Mouse (Mus musculus): ENCODE measurements around the gene Mdh1b. TPM values are rescaled to one million over a fixed set of nuclear protein-coding genes. Genes with fewer than 3 reads are reported as not detected.
A peak's percentile ranks its signal among the peaks of the same experiment; 100 is the strongest.

Gene Mdh1b
- polyA plus RNA-seq (2015; fragmentation: Nextera tagmentation; extraction: Ambion mirVana), result 0.14 and 0.28 TPM in 2 replicates

DNA sequence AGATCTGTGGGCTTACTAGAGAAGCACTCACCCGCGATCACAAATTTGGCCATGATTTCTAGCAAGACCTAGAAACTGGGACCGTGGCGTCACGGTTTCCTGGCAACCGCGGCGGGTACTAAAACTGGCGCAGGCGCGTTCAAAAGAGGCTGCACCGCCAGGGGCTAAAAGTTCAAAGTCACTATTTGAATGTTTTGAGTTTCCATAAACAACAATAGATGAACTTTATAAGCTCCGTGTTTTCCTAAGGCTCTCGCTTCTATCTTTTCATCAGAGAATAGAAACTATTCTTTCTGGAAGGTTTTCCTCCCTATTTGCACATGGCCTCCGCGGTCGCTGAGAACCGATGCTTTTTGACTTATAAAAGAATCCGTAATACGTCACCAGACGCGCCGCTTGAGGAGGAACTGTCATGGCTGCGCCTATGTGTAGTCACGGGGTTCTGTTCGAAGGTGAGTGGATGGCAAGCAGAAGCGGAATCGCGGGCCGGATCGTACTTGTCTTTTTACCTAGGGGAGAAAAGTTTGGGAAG lies at the start of gene Mdh1b, which contains the start of gene Fastkd2:
Gene Mdh1b (minus strand): TSS at position 79 of the 532 bp plus-strand sequence.
Gene Fastkd2 (plus strand): TSS at position 375 of the 532 bp plus-strand sequence.
- ATAC-seq, result peak; percentile 98
- H3K4me3 ChIP-seq (replicated peaks; ENCODE audit: low read length), result peak within 1 kb of the TSS; percentile 73
- 0% methylated on average over 31 of the region's 31 CpGs for WGBS

DNA sequence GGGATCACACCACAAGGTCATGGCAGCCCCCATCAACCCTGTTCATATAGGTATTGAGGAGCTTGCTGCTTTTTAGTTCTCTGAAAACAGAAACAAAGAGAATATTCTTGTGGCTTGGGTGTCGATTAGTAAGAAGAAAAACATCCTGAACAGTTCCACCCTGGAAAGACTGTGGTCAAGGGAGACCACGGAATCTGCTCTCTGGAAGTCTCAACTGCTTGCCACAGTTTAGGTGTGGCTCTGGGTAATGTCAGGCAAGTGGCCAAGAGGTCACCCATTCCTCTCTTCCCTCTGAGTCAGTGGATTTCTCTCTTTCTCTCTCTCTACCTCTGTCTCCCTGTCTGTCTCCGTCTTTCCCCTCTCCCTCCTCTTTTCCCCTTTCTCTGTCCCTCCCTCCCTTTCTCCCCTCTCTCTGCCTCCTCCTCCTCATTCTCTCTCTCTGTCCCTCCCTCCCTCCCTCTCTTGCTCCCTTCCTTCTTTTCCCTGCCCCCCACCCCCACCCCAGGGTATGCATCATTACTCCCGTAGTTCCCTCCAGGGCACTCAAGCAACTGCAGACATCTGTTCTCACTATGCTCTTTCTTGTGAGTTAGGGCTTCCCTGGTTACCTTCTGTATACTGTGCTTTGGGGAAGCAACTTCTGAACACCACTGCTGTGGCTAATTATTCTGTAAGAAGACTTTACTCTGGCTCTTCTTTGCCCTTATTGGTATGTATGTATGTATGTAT lies 46.9 kb upstream of the Mdh1b start:
- H3K27me3 ChIP-seq (replicated peaks; ENCODE audit: control insufficient read depth, insufficient read depth, low read length), result no peaks in the 10 kb centered on the region
- no peak overlapping the region for H3K4me2 ChIP-seq (ENCODE audit: low read length)
- H3K4me3 ChIP-seq (replicated peaks; ENCODE audit: low read length), result no peak overlapping the region
- no peaks in the 10 kb centered on the region for H3K9me3 ChIP-seq (ENCODE audit: control insufficient read depth, low read length)
- WGBS, result 79% methylated on average over 4 of the region's 4 CpGs
- H3K27ac ChIP-seq (ENCODE audit: low read length), result no peak overlapping the region
- H3K36me3 ChIP-seq (ENCODE audit: control insufficient read depth, insufficient read depth), result no peaks in the 10 kb centered on the region
- ATAC-seq, result no peak
- no peaks in the 10 kb centered on the region for H3K4me1 ChIP-seq (replicated peaks; ENCODE audit: control insufficient read depth, insufficient read depth, low read length)
- H3K9ac ChIP-seq (replicated peaks; ENCODE audit: low read depth, low read length), result no peak overlapping the region

More for the DNA sequence above, at the start of gene Mdh1b, which contains the start of gene Fastkd2:
- Histone ChIP-seq H3K36me3 (ENCODE audit: control insufficient read depth, insufficient read depth) (no peaks in the 10 kb centered on the region), H3K27me3 (replicated peaks; ENCODE audit: control insufficient read depth, insufficient read depth, low read length) (no peaks in the 10 kb centered on the region), H3K9me3 (ENCODE audit: control insufficient read depth, low read length) (no peaks in the 10 kb centered on the region), H3K27ac (ENCODE audit: low read length) (no peak within 1 kb of the TSS), H3K4me1 (replicated peaks; ENCODE audit: control insufficient read depth, insufficient read depth, low read length) (peaks cover 21% of the 10 kb centered on the region), H3K9ac (replicated peaks; ENCODE audit: low read depth, low read length) (peak within 1 kb of the TSS; percentile 63), H3K4me2 (ENCODE audit: low read length) (peak within 1 kb of the TSS; percentile 69)

DNA sequence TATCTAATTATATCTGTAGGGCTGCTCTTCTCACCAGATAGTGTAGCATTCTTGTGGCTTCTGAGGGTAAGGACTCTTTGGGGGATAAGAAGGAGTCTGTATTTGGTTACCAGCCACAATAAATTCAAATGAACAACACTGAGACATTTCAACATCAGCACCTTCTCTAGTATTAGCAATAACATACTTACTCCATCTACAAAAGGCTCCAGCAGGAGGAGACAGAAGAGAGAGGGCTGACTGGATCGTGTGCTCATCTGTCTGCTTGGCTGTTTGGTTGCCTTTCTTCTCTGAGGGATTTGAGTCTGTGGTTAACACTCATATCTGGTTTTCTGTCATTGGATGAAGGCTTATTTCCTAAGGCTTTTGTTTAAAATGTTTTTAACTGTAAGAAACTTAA lies 46.3 kb upstream of the Mdh1b start:
- 52% methylated on average over 1 of the region's 1 CpGs for WGBS
- Histone ChIP-seq H3K4me1 (replicated peaks; ENCODE audit: control insufficient read depth, insufficient read depth, low read length) (no peaks in the 10 kb centered on the region), H3K4me2 (ENCODE audit: low read length) (no peak overlapping the region), H3K27me3 (replicated peaks; ENCODE audit: control insufficient read depth, insufficient read depth, low read length) (no peaks in the 10 kb centered on the region), H3K36me3 (ENCODE audit: control insufficient read depth, insufficient read depth) (no peaks in the 10 kb centered on the region), H3K4me3 (replicated peaks; ENCODE audit: low read length) (no peak overlapping the region), H3K27ac (ENCODE audit: low read length) (no peak overlapping the region), H3K9ac (replicated peaks; ENCODE audit: low read depth, low read length) (no peak overlapping the region), H3K9me3 (ENCODE audit: control insufficient read depth, low read length) (no peaks in the 10 kb centered on the region)
- no peak for ATAC-seq

DNA sequence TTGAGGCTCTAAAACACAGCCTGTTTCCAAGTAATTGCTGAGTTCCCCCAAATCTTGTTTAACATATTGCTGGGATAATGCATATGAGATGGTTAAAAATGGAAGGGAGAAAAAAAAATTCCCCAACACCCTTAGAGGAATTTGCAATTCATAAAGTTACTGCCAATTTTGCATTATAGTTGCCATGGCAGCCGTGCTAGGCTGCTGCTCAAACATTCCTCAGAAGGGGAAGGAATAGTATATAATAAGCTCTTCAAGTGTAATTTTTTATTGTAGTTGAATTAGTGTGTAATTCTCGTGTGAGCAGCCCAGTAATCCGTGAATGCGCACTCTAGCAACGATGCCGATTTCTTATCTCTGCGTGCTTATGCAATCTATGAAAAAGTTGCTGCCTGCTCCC lies 40.2 kb upstream of the Mdh1b start:
- Histone ChIP-seq H3K9me3 (ENCODE audit: control insufficient read depth, low read length) (no peaks in the 10 kb centered on the region), H3K9ac (replicated peaks; ENCODE audit: low read depth, low read length) (no peak overlapping the region), H3K4me2 (ENCODE audit: low read length) (0 out of 2 replicates have a peak overlapping the region, but pooled peaks have one; percentile 1), H3K27me3 (replicated peaks; ENCODE audit: control insufficient read depth, insufficient read depth, low read length) (no peaks in the 10 kb centered on the region), H3K4me3 (replicated peaks; ENCODE audit: low read length) (no peak overlapping the region), H3K36me3 (ENCODE audit: control insufficient read depth, insufficient read depth) (no peaks in the 10 kb centered on the region), H3K27ac (ENCODE audit: low read length) (peak overlapping the region; percentile 80), H3K4me1 (replicated peaks; ENCODE audit: control insufficient read depth, insufficient read depth, low read length) (peaks cover 20% of the 10 kb centered on the region)
- 38% methylated on average over 7 of the region's 7 CpGs for WGBS
- peak; percentile 94 for ATAC-seq

DNA sequence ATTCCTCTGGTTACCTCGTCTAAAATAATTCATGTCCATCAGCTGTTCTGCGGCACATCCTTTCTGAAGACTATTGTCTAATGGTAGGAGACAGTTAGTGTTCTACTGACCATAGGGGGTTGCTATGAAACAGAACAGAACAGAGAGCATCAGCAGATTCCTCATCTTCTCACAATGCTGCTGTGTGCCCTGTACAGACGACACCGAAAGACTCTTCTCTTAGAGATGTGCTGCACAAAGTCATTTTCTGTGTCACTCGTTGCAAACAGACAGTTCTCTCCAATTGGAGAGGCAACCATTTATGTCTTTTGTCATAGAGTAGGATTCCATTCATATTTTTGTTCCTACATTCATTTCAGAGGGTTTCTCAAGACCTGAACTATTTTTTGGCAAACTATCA lies 39.0 kb upstream of the Mdh1b start, which contains the start of gene 4933402D24Rik:
Gene 4933402D24Rik (minus strand): TSS at position 101 of the 400 bp plus-strand sequence.
- Histone ChIP-seq H3K27ac (ENCODE audit: low read length) (peak within 1 kb of the TSS; percentile 80), H3K4me1 (replicated peaks; ENCODE audit: control insufficient read depth, insufficient read depth, low read length) (peaks cover 27% of the 10 kb centered on the region), H3K36me3 (ENCODE audit: control insufficient read depth, insufficient read depth) (no peaks in the 10 kb centered on the region), H3K4me2 (ENCODE audit: low read length) (0 out of 2 replicates have a peak within 1 kb of the TSS, but pooled peaks have one; percentile 13), H3K27me3 (replicated peaks; ENCODE audit: control insufficient read depth, insufficient read depth, low read length) (no peaks in the 10 kb centered on the region), H3K9me3 (ENCODE audit: control insufficient read depth, low read length) (no peaks in the 10 kb centered on the region), H3K4me3 (replicated peaks; ENCODE audit: low read length) (no peak within 1 kb of the TSS), H3K9ac (replicated peaks; ENCODE audit: low read depth, low read length) (no peak within 1 kb of the TSS)
- WGBS, result 71% methylated on average over 5 of the region's 5 CpGs
- no peak for ATAC-seq

DNA sequence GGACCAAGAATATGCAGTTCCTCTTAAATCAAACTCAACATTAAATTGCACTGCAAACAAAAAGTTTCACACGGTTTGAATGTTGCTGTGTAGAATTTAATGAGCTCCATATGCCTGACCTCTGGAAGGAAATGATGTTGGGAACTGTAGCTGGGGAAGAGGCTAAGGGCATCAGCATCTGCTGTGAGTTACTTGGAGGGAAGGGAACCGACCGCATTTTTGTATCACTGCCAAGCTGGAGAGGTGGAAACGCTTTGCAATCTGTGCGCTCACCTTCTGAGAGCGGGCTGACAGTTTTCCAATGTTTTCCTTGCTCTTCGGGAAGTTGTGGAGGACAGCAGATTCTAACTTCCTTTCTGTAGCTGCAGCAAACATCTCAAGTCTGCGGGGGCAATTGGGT lies 38.0 kb upstream of the Mdh1b start:
- H3K27me3 ChIP-seq (replicated peaks; ENCODE audit: control insufficient read depth, insufficient read depth, low read length), result no peaks in the 10 kb centered on the region
- no peak overlapping the region for H3K27ac ChIP-seq (ENCODE audit: low read length)
- H3K9ac ChIP-seq (replicated peaks; ENCODE audit: low read depth, low read length), result no peak overlapping the region
- H3K4me2 ChIP-seq (ENCODE audit: low read length), result no peak overlapping the region
- ATAC-seq, result no peak
- WGBS, result 67% methylated on average over 8 of the region's 8 CpGs
- H3K4me3 ChIP-seq (replicated peaks; ENCODE audit: low read length), result no peak overlapping the region
- H3K9me3 ChIP-seq (ENCODE audit: control insufficient read depth, low read length), result no peaks in the 10 kb centered on the region
- peaks cover 37% of the 10 kb centered on the region for H3K4me1 ChIP-seq (replicated peaks; ENCODE audit: control insufficient read depth, insufficient read depth, low read length)
- no peaks in the 10 kb centered on the region for H3K36me3 ChIP-seq (ENCODE audit: control insufficient read depth, insufficient read depth)

DNA sequence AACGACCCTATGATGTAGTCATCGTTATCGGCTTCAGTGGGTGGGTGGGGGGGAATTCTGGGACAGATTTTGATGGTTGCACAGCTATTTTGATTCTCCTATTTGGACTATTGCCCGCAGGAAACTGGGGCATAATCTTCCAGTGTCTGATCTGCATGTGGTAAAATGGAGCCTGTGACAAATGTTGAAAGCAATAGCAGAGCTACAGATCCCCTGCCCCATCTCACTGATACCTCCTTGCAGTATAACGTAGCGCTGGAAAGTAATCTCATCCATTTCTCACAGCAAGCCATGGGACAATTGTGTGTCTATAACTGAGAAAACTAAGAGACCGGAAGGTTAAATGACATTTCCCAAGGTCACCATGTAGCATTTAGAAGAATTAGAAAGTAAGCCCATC lies 34.3 kb upstream of the Mdh1b start:
- H3K9ac ChIP-seq (replicated peaks; ENCODE audit: low read depth, low read length), result peak overlapping the region; percentile 32
- no peak overlapping the region for H3K4me3 ChIP-seq (replicated peaks; ENCODE audit: low read length)
- H3K9me3 ChIP-seq (ENCODE audit: control insufficient read depth, low read length), result no peaks in the 10 kb centered on the region
- no peaks in the 10 kb centered on the region for H3K27me3 ChIP-seq (replicated peaks; ENCODE audit: control insufficient read depth, insufficient read depth, low read length)
- H3K36me3 ChIP-seq (ENCODE audit: control insufficient read depth, insufficient read depth), result no peaks in the 10 kb centered on the region
- H3K27ac ChIP-seq (ENCODE audit: low read length), result peak overlapping the region; percentile 73
- peaks cover 23% of the 10 kb centered on the region for H3K4me1 ChIP-seq (replicated peaks; ENCODE audit: control insufficient read depth, insufficient read depth, low read length)
- 29% methylated on average over 7 of the region's 7 CpGs for WGBS
- peak overlapping the region; percentile 35 for H3K4me2 ChIP-seq (ENCODE audit: low read length)
- peak; percentile 13; the same call in 1 of the 2 replicates for ATAC-seq

DNA sequence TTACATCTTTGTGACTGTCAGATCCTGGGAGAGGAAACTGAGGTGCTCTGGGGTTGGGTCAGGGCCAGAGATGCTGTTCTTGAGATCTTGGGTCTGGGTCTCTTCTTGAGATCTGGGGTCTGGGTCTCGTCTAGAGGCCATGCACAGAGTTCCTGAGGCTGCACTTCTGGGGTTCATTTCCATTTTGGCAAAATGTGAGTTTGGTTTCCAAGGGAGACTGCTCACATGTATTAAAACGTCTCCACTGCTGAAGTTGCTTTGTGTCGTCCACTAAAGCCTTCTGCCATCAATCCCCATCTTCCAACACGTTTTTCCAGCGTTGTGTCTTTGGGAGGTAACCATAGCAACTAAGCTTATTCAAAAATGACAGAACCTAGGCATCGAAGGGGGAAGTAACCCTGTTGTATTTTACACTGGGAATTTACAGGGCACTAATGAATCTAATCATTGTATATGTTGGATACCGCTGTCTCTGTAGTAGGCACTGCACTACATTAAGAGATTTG lies 33.8 kb upstream of the Mdh1b start:
- Histone ChIP-seq H3K27ac (ENCODE audit: low read length) (peak overlapping the region; percentile 73), H3K36me3 (ENCODE audit: control insufficient read depth, insufficient read depth) (no peaks in the 10 kb centered on the region), H3K4me2 (ENCODE audit: low read length) (peak overlapping the region; percentile 35), H3K4me3 (replicated peaks; ENCODE audit: low read length) (no peak overlapping the region), H3K4me1 (replicated peaks; ENCODE audit: control insufficient read depth, insufficient read depth, low read length) (peaks cover 23% of the 10 kb centered on the region), H3K27me3 (replicated peaks; ENCODE audit: control insufficient read depth, insufficient read depth, low read length) (no peaks in the 10 kb centered on the region), H3K9me3 (ENCODE audit: control insufficient read depth, low read length) (no peaks in the 10 kb centered on the region), H3K9ac (replicated peaks; ENCODE audit: low read depth, low read length) (peak overlapping the region; percentile 32)
- 6% methylated on average over 7 of the region's 7 CpGs for WGBS
- ATAC-seq, result peak; percentile 71

DNA sequence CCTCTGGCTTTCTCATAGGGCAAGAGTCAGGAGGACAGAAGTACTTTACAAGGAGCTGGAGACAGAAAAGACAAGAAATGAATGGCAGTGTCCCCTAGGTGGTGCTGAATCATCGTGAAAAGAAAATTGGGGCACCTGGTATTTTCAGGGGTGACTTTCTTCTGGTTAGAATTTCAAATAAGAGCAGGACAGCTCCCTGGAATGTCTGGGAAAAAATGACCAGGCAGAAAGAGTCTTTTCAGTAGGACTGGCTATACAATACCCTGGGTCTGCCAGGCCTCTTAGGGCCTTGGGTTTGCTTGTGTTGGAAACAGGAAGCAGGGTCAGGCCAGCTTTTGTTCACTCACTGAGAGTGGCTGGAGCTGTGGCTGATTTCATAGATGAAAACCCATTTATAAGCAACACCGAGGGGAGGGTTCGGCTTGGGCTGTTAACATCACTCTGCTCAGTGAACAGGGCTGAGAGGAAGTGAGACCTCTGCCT lies 33.1 kb upstream of the Mdh1b start:
- Histone ChIP-seq H3K4me2 (ENCODE audit: low read length) (no peak overlapping the region), H3K4me3 (replicated peaks; ENCODE audit: low read length) (no peak overlapping the region), H3K27ac (ENCODE audit: low read length) (peak overlapping the region; percentile 68), H3K27me3 (replicated peaks; ENCODE audit: control insufficient read depth, insufficient read depth, low read length) (no peaks in the 10 kb centered on the region), H3K36me3 (ENCODE audit: control insufficient read depth, insufficient read depth) (no peaks in the 10 kb centered on the region), H3K4me1 (replicated peaks; ENCODE audit: control insufficient read depth, insufficient read depth, low read length) (peaks cover 22% of the 10 kb centered on the region), H3K9me3 (ENCODE audit: control insufficient read depth, low read length) (no peaks in the 10 kb centered on the region), H3K9ac (replicated peaks; ENCODE audit: low read depth, low read length) (no peak overlapping the region)
- ATAC-seq, result peak; percentile 87
- WGBS, result 3% methylated on average over 3 of the region's 3 CpGs
